Mouse (Mus musculus) heart, postnatal 0 days (tissue): ENCODE results near the gene Nr2c1. TPM values are rescaled to one million over a fixed set of nuclear protein-coding genes. Genes with fewer than 3 reads are reported as not detected.

Experiments
- ATAC-seq: fragments of 200-750 bp; cut with Nextera tagmentation; 2 replicates; pipeline ENCODE4 v1.8.0; 2017; ENCODE audit warnings: low read depth, moderate number of reproducible peaks, moderate library complexity; ENCODE audit not compliant: insufficient read depth
- DNase-seq: peaks from one replicate; pipeline ENCODE4 v3.0.0-alpha.2; 2016; ENCODE audit warnings: low spot score
- H3K27ac ChIP-seq: fragments of 300-500 bp; sonication (generic); 2 replicates; pipeline ENCODE4 v1.5.1; 2014; ENCODE audit warnings: low read depth, mild to moderate bottlenecking
- H3K27me3 ChIP-seq: fragments of 300-500 bp; sonication (generic); 2 replicates; pipeline ENCODE4 v1.6.1; 2014; ENCODE audit warnings: low read length, mixed read lengths; ENCODE audit not compliant: control insufficient read depth, insufficient read depth
- H3K36me3 ChIP-seq: fragments of 300-500 bp; sonication (generic); replicated peaks from 2 replicates; pipeline ENCODE4 v1.6.1; 2014; ENCODE audit warnings: low read length, mixed read lengths; ENCODE audit not compliant: control insufficient read depth, insufficient read depth
- H3K4me1 ChIP-seq: fragments of 300-500 bp; sonication (generic); 2 replicates; pipeline ENCODE4 v1.6.1; 2014; ENCODE audit warnings: antibody characterized with exemption; ENCODE audit not compliant: control insufficient read depth, insufficient read depth
- H3K4me2 ChIP-seq: fragments of 300-500 bp; sonication (generic); 2 replicates; pipeline ENCODE4 v1.6.1; 2014; ENCODE audit warnings: low read depth, mild to moderate bottlenecking, low read length, moderate library complexity
- H3K4me3 ChIP-seq: fragments of 300-500 bp; sonication (generic); 2 replicates; pipeline ENCODE4 v1.5.1; 2014; ENCODE audit warnings: low read depth, low read length
- H3K9ac ChIP-seq: fragments of 300-500 bp; sonication (generic); replicated peaks from 2 replicates; pipeline ENCODE4 v1.6.1; 2014; ENCODE audit warnings: low read depth, low read length, mixed read lengths
- H3K9me3 ChIP-seq: fragments of 300-500 bp; sonication (generic); replicated peaks from 2 replicates; pipeline ENCODE4 v1.6.1; 2016; ENCODE audit warnings: low read length; ENCODE audit not compliant: control insufficient read depth
- CTCF ChIP-seq: IDR thresholded peaks from 2 replicates; pipeline ENCODE4 v1.5.1; 2016; ENCODE audit warnings: antibody characterized with exemption, control low read depth, low read depth
- EP300 ChIP-seq: IDR thresholded peaks from 2 replicates; pipeline ENCODE4 v1.6.1; 2016; ENCODE audit warnings: antibody characterized with exemption, low read depth
- WGBS: fragments of 180-500 bp; shearing (Covaris S2); extraction: QIAGEN DNeasy Blood & Tissue Kit; methylation state at CpG from one replicate; pipeline ENCODE4 v1.1.7; 2014; 5-methylcytosine and 5-hydroxymethylcytosine counted together
- polyA plus RNA-seq: library from polyadenylated mRNA; unstranded; fragments of >200 nt; fragmentation: Nextera tagmentation; extraction: Ambion mirVana; gene quantifications from 2 replicates; pipeline ENCODE4 v1.2.1, GENCODE M21; 2015
- total RNA-seq: library from RNA; depleted of rRNA; stranded (reverse); fragments of >200 nt; gene quantifications from 2 replicates; pipeline ENCODE4 v1.2.3, GENCODE M21; 2014; ENCODE audit warnings: low replicate concordance

Gene Nr2c1
- total and polyA plus RNA-seq, 2 experiments from 2014 or later, result 4.8 to 5.2 TPM

GRCm38 (mm10) chr10:94129680-94130119 lies 18.1 kb upstream of the Nr2c1 start:
- H3K4me2 ChIP-seq, result peak overlapping the region; percentile 18

GRCm38 (mm10) chr10:94133081-94133480 lies 14.7 kb upstream of the Nr2c1 start:
- TF ChIP-seq CTCF (no peak), EP300 (no peak)
- Histone ChIP-seq H3K9ac (no peak overlapping the region), H3K9me3 (no peaks in the 10 kb centered on the region), H3K4me3 (no peak overlapping the region), H3K4me2 (no peak overlapping the region), H3K27ac (no peak overlapping the region), H3K36me3 (no peaks in the 10 kb centered on the region), H3K27me3 (no peaks in the 10 kb centered on the region), H3K4me1 (no peaks in the 10 kb centered on the region; the same call in 1 of the 2 replicates)
- ATAC-seq (no peak), DNase-seq (no peak)
- WGBS, result 59% methylated on average over 8 of the region's 8 CpGs

More at GRCm38 (mm10) chr10:94129680-94130119, 18.1 kb upstream of the Nr2c1 start:
- peak overlapping the region; percentile 69 for H3K27ac ChIP-seq
- no peak overlapping the region for H3K4me3 ChIP-seq
- no peaks in the 10 kb centered on the region; the same call in 1 of the 2 replicates for H3K4me1 ChIP-seq
- DNase-seq, result peak; percentile 83
- peaks cover 9% of the 10 kb centered on the region; the same call in 1 of the 2 replicates for H3K36me3 ChIP-seq
- peak; percentile 85 for ATAC-seq
- H3K27me3 ChIP-seq, result no peaks in the 10 kb centered on the region
- no peak overlapping the region for H3K9ac ChIP-seq
- no peaks in the 10 kb centered on the region for H3K9me3 ChIP-seq
- WGBS, result 19% methylated on average over 9 of the region's 9 CpGs
- TF ChIP-seq EP300 (0 out of 2 replicates have a peak, but pooled peaks have one; percentile 15), CTCF (no peak)

DNA sequence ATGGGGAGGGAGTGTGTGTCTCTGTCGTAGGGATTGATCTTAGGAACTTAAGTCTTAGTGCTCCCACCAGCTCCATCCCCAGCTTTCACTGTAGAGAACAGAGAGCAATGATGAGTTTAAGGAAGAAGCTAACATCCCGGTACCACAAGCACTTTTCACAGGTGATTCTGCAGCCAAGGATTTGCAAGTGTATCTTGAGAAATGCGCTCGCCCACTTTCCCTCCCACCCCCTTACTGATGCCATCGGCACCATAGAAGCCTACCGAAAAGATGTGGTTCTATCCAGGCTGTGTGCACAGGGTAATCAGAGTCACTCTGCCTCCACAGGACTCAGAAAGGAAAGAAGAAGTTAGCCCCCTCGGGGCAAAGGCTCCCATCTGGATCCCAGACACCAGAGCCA lies 14.1 kb upstream of the Nr2c1 start:
- ATAC-seq, result no peak

GRCm38 (mm10) chr10:94134535-94135390 lies 13.1 kb upstream of the Nr2c1 start:
- Histone ChIP-seq H3K4me2 (no peak overlapping the region), H3K4me3 (no peak overlapping the region), H3K9ac (no peak overlapping the region), H3K36me3 (peaks cover 12% of the 10 kb centered on the region), H3K27me3 (no peaks in the 10 kb centered on the region), H3K9me3 (no peaks in the 10 kb centered on the region), H3K27ac (no peak overlapping the region), H3K4me1 (no peaks in the 10 kb centered on the region)
- ATAC-seq (no peak), DNase-seq (no peak)
- TF ChIP-seq EP300 (no peak), CTCF (no peak)
- WGBS, result 89% methylated on average over 12 of the region's 12 CpGs

More for the DNA sequence above, 14.1 kb upstream of the Nr2c1 start:
- H3K27me3 ChIP-seq, result no peaks in the 10 kb centered on the region
- no peak overlapping the region for H3K27ac ChIP-seq
- 0 out of 2 replicates have a peak, but pooled peaks cover 3% of the 10 kb centered on the region for H3K36me3 ChIP-seq
- no peak for DNase-seq
- no peaks in the 10 kb centered on the region for H3K9me3 ChIP-seq
- no peak overlapping the region for H3K9ac ChIP-seq
- no peaks in the 10 kb centered on the region; the same call in 1 of the 2 replicates for H3K4me1 ChIP-seq
- no peak overlapping the region for H3K4me2 ChIP-seq
- TF ChIP-seq EP300 (no peak), CTCF (no peak)
- H3K4me3 ChIP-seq, result no peak overlapping the region
- WGBS, result 85% methylated on average over 7 of the region's 7 CpGs

DNA sequence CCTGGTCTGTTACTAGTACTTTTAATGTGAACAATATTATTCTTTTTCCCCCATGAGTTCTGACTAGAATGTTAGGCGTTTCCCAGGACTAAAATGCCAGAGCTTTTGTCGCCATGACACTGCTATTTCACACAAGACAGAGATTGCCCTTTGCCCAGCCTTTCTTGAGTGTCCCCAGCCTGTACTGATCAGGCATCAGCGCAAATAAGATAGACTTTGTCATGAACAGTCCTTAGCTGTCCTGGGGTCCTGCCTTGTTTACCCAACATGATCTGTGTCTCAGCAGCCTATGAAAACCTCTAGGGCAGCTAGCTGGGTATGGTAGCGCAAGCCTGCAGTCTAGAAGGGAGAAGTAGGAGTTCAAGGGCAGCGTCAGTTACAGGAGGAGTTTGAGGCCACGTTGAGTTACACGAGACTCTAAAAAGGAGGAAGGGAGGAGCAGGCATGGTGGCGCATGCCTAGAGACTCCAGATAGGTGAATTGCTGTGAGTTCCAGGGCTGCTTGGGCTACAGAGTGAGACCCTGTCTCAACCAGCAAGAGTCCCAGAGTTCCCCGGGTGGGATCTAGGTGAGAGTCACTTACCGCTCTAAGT lies 8.8 kb upstream of the Nr2c1 start:
- Histone ChIP-seq H3K4me1 (no peaks in the 10 kb centered on the region), H3K9me3 (no peaks in the 10 kb centered on the region), H3K27me3 (no peaks in the 10 kb centered on the region), H3K36me3 (peaks cover 20% of the 10 kb centered on the region), H3K27ac (no peak overlapping the region), H3K9ac (no peak overlapping the region), H3K4me2 (no peak overlapping the region), H3K4me3 (no peak overlapping the region)
- no peak for ATAC-seq
- no peak for DNase-seq
- TF ChIP-seq CTCF, result no peak
- TF ChIP-seq EP300, result no peak
- WGBS, result 81% methylated on average over 10 of the region's 10 CpGs
